Mouse (Mus musculus) testis, postnatal 10 days (tissue): ENCODE data around the gene Csf2rb.

Source experiments
- DNase-seq: peaks from one replicate; pipeline ENCODE4 v3.0.0; 2021; ENCODE audit warnings: low spot score

Gene Csf2rb

DNA sequence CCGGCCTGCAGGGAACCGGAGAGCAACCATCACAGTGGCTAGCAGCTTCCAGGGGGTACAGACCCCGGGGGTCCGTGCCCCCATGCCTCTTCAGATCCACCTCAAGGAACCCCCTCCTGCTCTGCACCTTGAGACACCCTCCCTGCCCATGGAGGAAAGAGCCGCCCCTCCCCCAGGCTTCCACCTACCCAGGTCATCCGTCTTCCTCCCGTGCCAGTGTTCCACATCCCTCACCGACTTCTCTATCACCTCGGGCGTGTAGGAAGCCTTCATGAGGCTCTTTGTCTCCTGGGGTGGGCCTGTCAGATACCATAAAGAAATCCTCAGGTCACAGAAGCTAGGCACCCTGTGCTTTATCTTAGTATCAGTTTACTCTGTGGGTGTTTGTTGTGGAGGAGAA, 53.0 kb downstream of the Csf2rb start:
- no peak for DNase-seq

DNA sequence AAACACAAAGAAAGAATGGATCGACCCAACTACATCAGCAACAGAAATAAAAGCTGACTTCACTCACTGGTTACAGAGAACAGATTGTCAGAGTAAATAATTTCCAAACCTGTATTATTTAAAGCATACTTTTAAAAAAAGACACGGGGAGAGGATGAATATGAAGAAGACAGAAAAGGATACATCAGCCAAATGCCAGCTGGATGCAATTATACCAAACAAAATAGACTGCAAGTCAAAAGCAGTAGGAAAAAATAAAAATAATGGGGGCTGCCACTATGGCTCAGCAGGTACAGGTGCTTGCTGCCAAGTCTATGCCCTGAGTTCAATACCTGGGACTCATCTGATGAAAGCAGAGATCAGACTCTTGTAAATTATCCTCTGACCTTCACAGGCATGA, 54.7 kb downstream of the Csf2rb start:
- no peak for DNase-seq

GRCm38 (mm10) chr15:78380741-78381140, 55.2 kb downstream of the Csf2rb start:
- no peak for DNase-seq

DNA sequence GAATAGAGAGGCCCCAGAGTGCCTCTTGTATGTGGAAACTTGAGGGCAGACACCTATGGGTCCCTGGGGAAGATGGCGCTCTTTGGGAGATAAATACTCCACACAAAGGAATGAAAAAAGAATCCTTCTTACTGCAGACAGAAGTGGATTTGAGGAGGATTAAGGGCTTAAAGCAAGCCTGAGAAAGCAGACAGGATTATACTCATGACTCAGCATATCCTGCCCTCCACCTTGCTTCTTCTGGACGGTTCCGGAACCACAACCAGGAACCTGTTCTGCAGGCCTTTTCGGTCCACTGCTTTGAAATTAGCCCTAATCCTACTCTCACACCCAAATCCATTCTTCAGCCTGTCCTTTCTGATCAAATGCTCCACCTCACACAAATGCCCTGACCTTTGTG, 56.6 kb downstream of the Csf2rb start:
- DNase-seq, result no peak

DNA sequence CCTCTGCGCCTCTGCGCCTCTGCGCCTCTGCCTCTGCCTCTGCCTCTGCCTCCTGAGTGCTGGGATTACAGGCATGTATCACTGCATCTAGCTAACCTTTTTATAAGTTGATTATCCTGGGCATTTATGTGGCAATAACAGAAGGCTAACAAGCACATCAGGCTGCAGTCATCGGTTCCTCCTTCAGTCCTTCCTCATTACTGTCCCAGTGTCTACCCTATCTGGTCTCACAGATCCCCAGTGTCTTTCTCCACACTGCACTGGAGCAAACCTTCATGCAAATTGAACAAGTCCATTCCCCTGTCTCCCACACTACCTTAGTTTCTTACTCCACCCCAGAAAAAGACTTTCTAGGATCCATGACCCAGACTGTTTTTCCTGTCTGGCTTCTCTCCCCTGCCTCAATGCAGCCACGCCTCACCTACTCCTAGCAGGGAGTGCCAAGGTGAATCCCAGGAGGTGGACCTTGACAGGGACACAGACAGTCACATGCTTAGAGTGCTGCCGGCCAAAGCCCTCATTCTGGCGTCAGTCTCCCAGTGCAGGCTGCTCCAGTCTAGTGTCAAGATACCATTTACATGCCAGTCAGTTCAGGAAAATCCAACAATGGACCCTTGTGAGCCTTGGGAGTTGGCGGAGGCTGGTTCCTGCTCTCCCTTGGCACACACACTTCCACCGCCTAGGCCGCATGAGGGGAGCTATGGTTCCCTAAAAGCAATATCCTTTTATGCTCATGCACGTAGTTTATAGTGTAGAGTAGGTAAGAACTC, 58.1 kb downstream of the Csf2rb start:
- peak; percentile 53 for DNase-seq

- no peak for DNase-seq
Measured at GRCm38 (mm10) chr15:78384220-78385116, 58.9 kb downstream of the Csf2rb start.

- no peak for DNase-seq
Measured at GRCm38 (mm10) chr15:78385564-78385963, 60.0 kb downstream of the Csf2rb start.

DNA sequence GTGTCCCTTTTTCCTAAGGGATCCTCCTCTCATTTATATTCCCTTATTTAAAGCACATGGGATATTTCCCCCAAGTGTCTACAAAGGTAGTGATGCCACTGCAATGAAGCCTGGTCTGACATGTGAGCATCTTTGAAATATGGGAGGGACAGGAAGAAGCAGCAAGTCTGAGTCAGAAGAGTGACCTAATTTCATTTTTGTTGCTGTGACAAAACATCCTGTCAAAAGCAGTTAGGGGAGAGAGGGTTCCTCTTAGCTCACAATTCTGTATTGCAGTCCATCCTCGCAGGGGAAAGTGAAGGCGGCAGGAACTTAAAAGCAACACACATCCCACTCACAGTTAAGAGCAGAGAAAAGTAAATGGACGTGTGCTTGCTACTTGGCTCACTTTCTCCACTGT, 65.3 kb downstream of the Csf2rb start:
- no peak for DNase-seq

DNA sequence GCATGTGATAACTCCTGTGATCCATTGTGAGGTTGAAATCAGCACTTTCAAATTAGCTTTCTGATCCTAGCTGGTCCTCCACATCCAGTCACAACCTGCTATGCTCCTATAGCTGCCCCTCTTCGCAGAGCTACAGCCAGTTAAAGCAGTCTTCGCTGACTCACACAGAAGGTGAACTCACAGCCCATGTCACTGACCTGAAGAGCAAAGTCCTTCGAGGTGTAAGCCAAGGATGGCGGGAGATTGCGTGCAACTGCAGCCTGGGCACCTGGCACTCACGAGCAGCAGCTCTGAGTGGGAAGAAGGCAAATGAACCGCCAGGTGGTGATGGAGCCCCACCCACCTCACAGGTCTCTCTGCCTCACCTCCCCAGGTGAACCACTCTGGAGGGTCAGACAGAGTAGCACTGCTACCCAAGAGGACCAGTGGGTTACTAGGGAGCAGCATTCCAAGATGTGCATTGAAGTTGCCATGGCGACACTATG, 70.0 kb downstream of the Csf2rb start, which contains the start of gene Tex33:
TSS of gene Tex33 (minus strand) at position 435 of the 485 bp plus-strand sequence.
- DNase-seq, result no peak

- DNase-seq, result no peak
Measured at GRCm38 (mm10) chr15:78401345-78401744, 75.8 kb downstream of the Csf2rb start.

- peak; percentile 77 for DNase-seq
Measured at GRCm38 (mm10) chr15:78401921-78402320, 76.4 kb downstream of the Csf2rb start.

DNA sequence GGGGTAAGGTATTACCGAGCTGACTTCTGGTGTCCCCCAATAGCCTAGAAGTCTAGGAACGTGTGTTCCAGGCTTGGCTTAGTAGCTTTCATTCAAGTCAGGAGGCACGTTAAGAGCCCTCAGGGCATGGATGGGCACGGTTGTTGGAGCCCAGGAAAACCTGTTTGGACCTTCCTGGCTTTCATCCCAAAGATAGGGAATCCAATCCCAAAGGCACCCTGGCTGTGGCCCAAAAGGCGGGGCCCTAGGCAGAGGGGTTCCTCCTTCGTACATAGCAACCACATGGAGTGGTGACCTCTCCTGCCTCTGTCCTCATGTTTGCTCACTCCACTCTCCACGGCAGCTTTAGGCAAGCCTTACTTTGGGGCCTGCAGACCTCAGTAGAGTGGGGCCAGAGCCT, 76.9 kb downstream of the Csf2rb start:
- DNase-seq, result peak; percentile 81

- DNase-seq, result peak; percentile 86
Measured at GRCm38 (mm10) chr15:78403301-78403741, 77.8 kb downstream of the Csf2rb start.
